Mouse (Mus musculus): Measurements from ENCODE around the gene Manba. TPM values are rescaled to one million over a fixed set of nuclear protein-coding genes. Genes with fewer than 3 reads are reported as not detected.

The Manba gene
- polyA plus RNA-seq, 1 experiment from 2014 or later = 35.2 TPM

DNA sequence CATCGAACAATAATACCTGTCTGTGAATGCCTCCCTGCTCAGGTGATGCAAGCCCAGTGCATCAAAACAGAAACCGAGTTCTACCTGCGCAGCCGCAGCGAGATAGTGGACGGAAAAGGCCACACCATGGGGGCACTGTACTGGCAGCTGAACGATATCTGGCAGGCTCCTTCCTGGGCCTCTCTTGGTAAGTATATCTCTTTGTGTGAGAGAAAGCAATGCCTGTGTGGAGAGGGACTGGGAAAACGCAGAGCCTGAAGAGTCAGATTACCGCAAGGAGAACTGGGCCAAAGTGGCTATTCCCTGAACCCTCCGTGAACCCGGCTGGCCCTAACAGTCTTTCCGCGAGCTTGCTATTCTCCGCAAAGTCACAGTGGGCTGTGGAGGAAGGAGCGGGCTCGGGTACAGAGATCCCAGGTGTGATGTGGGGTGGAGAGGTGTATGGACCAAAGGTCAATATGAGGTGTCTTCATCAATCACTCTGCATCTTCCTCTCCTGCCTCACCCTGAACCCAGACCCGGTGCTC lies 77.8 kb downstream of the Manba start:
- no peak overlapping the region for H3K4me2 ChIP-seq
- peaks cover 15% of the 10 kb centered on the region for H3K4me1 ChIP-seq (replicated peaks)
- no peak overlapping the region for H3K4me3 ChIP-seq
- 0 out of 2 replicates have a peak overlapping the region, but pooled peaks have one; percentile 12 for H3K27ac ChIP-seq
- 0 out of 2 replicates have a peak, but pooled peaks have one; percentile 58 for ATAC-seq (replicated peaks; ENCODE audit: insufficient number of reproducible peaks, insufficient read depth, low FRiP score, low read depth)
- WGBS = 65% methylated on average over 17 of the region's 17 CpGs
- H3K9me3 ChIP-seq (replicated peaks) = no peaks in the 10 kb centered on the region
- no peaks in the 10 kb centered on the region for H3K36me3 ChIP-seq
- no peaks in the 10 kb centered on the region for H3K27me3 ChIP-seq
- H3K9ac ChIP-seq = no peak overlapping the region

DNA sequence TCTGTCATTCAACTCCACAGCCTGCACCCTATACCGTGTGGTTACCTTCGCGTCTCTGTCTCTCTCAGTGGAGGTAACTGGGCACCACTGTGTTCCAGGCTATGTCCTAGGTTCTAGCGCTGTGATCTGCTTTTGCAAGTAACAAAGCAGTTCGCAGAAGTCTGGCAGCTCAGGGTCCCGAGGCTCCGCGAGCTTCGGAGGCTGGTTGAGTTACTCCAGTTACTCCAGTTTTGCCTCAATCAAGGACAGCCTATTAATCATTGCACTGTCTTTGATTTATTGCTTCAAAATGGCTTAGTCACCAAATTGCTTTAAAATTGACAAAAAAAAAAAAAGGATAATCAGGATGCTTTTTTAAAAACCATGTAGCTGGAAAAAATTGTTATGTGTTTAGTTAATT lies 79.3 kb downstream of the Manba start:
- Histone ChIP-seq H3K9ac (no peak overlapping the region), H3K36me3 (no peaks in the 10 kb centered on the region), H3K4me3 (no peak overlapping the region), H3K9me3 (replicated peaks) (no peaks in the 10 kb centered on the region), H3K4me1 (replicated peaks) (peaks cover 23% of the 10 kb centered on the region), H3K4me2 (no peak overlapping the region), H3K27me3 (no peaks in the 10 kb centered on the region), H3K27ac (no peak overlapping the region)
- no peak for ATAC-seq (replicated peaks; ENCODE audit: insufficient number of reproducible peaks, insufficient read depth, low FRiP score, low read depth)
- WGBS = 89% methylated on average over 9 of the region's 9 CpGs

DNA sequence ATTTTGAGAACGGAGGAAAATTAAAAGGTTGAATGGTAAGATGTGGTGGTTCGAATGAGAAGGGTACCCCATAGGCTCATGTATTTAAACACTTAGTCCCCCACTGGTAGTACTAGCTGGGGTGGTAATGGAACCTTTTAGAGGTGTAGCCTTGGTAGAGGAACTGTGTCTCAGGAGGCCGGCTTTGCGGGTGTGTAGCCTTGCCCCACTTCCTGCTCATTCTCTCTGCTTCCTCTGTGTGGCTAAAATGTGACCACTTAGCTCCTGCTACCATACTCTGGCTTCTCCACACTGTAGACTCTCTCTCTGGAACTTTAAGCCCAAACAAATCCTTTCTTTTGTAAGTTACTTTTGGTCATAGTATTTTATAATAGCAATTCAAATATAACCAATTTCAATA lies 79.9 kb downstream of the Manba start:
- H3K9me3 ChIP-seq (replicated peaks) = no peaks in the 10 kb centered on the region
- H3K4me3 ChIP-seq = no peak overlapping the region
- WGBS = 74% methylated on average over 4 of the region's 4 CpGs
- no peaks in the 10 kb centered on the region for H3K27me3 ChIP-seq
- H3K4me2 ChIP-seq = no peak overlapping the region
- peaks cover 23% of the 10 kb centered on the region for H3K4me1 ChIP-seq (replicated peaks)
- ATAC-seq (replicated peaks; ENCODE audit: insufficient number of reproducible peaks, insufficient read depth, low FRiP score, low read depth) = no peak
- no peak overlapping the region for H3K27ac ChIP-seq
- no peak overlapping the region for H3K9ac ChIP-seq
- peaks cover 3% of the 10 kb centered on the region; the same call in 1 of the 2 replicates for H3K36me3 ChIP-seq

DNA sequence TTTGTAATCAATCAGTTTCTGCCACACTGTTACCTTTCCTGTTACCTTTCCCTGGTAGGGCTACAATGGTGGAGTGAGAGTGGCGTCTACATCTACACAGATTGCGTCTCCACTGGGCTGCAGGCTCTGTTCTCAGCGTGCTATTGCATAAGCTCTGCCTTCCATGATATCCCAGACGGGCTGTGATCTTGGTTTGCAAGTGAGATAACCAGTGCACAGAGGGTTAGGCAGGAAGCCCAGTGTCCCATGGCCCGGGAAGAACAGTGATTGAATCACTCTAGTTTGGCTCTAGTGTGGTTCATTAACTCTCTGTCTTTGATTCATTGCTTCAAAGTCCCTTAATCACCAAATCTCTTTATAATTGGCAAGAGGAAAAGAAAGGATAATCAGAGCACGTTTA lies 82.5 kb downstream of the Manba start:
- Histone ChIP-seq H3K4me1 (replicated peaks) (peaks cover 23% of the 10 kb centered on the region), H3K27ac (no peak overlapping the region), H3K36me3 (peaks cover 14% of the 10 kb centered on the region), H3K4me2 (no peak overlapping the region), H3K4me3 (no peak overlapping the region), H3K27me3 (no peaks in the 10 kb centered on the region), H3K9me3 (replicated peaks) (no peaks in the 10 kb centered on the region), H3K9ac (no peak overlapping the region)
- no peak for ATAC-seq (replicated peaks; ENCODE audit: insufficient number of reproducible peaks, insufficient read depth, low FRiP score, low read depth)
- 54% methylated on average over 6 of the region's 6 CpGs for whole genome bisulfite sequencing

DNA sequence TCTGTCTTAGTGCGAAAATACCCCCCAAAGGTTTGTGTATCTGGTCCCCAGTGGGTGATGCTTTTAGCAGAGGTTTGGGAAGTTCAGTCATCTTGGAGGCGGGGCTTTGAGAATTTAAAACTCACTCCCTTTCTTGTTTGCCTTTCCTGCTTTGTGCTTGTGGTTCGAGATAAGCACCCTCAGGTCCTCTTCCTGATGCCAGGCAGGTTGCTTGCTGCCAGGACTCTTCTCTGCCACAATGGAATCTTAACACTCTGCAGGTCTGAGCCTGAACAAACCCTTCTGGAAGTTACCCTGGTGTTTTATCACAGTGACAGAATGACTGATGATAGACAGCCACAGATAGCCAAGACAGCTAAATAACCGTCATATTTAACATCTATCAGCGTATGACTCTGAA lies 83.2 kb downstream of the Manba start:
- H3K4me2 ChIP-seq = no peak overlapping the region
- H3K4me3 ChIP-seq = no peak overlapping the region
- H3K9me3 ChIP-seq (replicated peaks) = no peaks in the 10 kb centered on the region
- 41% methylated on average over 5 of the region's 5 CpGs for WGBS
- no peaks in the 10 kb centered on the region for H3K27me3 ChIP-seq
- 0 out of 2 replicates have a peak overlapping the region, but pooled peaks have one; percentile 12 for H3K27ac ChIP-seq
- ATAC-seq (replicated peaks; ENCODE audit: insufficient number of reproducible peaks, insufficient read depth, low FRiP score, low read depth) = no peak
- H3K9ac ChIP-seq = no peak overlapping the region
- peaks cover 22% of the 10 kb centered on the region for H3K4me1 ChIP-seq (replicated peaks)
- H3K36me3 ChIP-seq = peaks cover 14% of the 10 kb centered on the region

DNA sequence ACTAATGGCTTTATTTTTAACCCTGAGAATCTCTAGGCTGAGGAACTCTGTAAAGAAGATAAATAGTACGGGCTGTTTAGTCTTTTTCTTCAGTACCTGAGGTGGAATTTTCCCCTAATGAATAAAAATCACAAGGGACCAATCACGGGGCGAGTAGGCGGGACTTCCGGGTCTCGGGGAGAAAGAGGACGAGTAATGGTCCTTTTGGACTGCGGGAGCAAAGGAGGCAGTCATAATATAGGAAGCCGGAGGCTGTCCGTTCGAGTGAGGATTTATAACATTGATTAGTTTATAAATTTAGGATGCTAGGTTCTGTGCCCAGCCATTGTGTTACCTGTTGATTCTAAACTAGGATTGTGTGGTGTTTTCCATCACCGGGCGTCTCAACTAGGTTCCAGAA lies 86.1 kb downstream of the Manba start:
- no peaks in the 10 kb centered on the region for H3K9me3 ChIP-seq (replicated peaks)
- no peaks in the 10 kb centered on the region for H3K27me3 ChIP-seq
- peaks cover 14% of the 10 kb centered on the region for H3K36me3 ChIP-seq
- H3K4me2 ChIP-seq = no peak overlapping the region
- no peak for ATAC-seq (replicated peaks; ENCODE audit: insufficient number of reproducible peaks, insufficient read depth, low FRiP score, low read depth)
- H3K4me1 ChIP-seq (replicated peaks) = peaks cover 35% of the 10 kb centered on the region
- no peak overlapping the region for H3K27ac ChIP-seq
- no peak overlapping the region for H3K4me3 ChIP-seq
- H3K9ac ChIP-seq = no peak overlapping the region
- 67% methylated on average over 13 of the region's 13 CpGs for WGBS

DNA sequence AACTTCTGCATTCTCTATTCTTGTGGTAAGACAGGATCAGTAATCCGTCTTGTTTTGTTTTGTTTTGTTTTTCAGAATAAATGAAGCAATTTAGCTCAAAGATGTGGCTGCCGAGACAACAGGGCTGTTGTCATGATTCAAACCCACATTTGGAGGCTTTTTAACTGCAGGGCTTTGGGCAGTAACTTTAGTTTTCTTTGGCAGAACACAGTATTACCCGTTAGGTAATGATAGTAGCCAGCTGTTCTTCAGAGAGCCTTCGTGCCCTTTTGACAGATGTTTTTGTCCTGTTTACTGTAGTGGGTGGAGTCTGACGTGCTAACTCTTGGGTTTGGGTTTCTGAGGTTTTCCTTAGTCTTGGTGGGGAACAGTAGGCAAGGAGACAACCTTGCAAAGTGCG lies 87.6 kb downstream of the Manba start:
- Histone ChIP-seq H3K4me1 (replicated peaks) (peaks cover 27% of the 10 kb centered on the region), H3K4me2 (no peak overlapping the region), H3K27ac (no peak overlapping the region), H3K9me3 (replicated peaks) (no peaks in the 10 kb centered on the region), H3K9ac (no peak overlapping the region), H3K36me3 (peaks cover 14% of the 10 kb centered on the region), H3K27me3 (no peaks in the 10 kb centered on the region), H3K4me3 (no peak overlapping the region)
- ATAC-seq (replicated peaks; ENCODE audit: insufficient number of reproducible peaks, insufficient read depth, low FRiP score, low read depth) = no peak
- WGBS = 45% methylated on average over 6 of the region's 6 CpGs

DNA sequence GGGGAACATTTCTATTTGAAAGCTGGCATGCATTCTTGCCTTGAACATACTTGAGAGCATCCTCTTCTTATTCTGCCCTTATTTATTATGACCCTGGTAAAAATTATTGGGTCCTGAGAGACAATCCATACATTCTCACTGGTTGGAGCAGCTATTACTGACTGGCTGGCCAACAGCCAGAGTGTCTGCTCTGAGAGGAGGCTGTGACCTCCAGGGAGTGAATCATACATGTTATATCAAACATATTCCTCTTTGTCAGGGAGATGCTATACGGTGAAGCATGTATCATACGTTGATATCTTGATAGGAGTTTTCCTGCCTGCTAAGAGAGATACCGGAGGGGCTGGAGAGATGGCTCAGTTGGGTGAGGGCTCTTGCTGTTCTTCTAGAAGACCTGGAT lies 89.7 kb downstream of the Manba start:
- Histone ChIP-seq H3K4me1 (replicated peaks) (peaks cover 33% of the 10 kb centered on the region), H3K9me3 (replicated peaks) (no peaks in the 10 kb centered on the region), H3K27ac (peak overlapping the region; percentile 3; the same call in 1 of the 2 replicates), H3K4me3 (no peak overlapping the region), H3K27me3 (no peaks in the 10 kb centered on the region), H3K36me3 (peaks cover 13% of the 10 kb centered on the region), H3K9ac (no peak overlapping the region), H3K4me2 (no peak overlapping the region)
- WGBS = 50% methylated on average over 3 of the region's 3 CpGs
- no peak for ATAC-seq (replicated peaks; ENCODE audit: insufficient number of reproducible peaks, insufficient read depth, low FRiP score, low read depth)

DNA sequence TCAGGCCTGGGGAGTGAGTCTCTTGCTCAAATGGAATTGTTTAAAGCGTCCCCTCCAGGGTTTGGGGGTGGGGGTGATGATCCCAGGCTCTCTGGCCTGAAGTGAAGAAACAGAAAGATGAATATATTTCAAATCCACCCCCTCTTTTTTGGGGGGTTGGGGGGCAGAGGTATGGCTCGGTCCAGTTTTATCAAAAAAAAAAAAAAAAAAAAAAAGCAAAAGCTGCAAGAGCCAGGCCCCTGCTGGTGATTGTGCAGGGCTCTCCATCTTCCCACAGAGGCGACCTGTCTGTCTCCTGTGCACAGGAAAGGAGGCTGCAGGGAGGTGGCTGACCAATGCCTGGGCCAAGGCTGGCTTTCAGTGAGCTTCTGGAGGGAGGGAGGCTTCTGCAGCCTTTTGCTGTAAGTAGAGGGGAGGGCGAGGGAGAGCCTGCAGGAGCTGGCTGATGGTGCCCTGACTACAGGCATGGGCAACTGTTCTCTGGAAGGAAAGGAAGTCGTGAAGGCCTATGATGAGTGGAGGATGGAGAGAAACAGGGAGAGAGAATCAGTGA lies 93.3 kb downstream of the Manba start:
- H3K4me1 ChIP-seq (replicated peaks) = peaks cover 34% of the 10 kb centered on the region
- H3K9ac ChIP-seq = no peak overlapping the region
- peak overlapping the region; percentile 29 for H3K27ac ChIP-seq
- no peaks in the 10 kb centered on the region for H3K27me3 ChIP-seq
- H3K36me3 ChIP-seq = peaks cover 3% of the 10 kb centered on the region; the same call in 1 of the 2 replicates
- 53% methylated on average over 5 of the region's 5 CpGs for WGBS
- H3K4me2 ChIP-seq = no peak overlapping the region
- no peaks in the 10 kb centered on the region for H3K9me3 ChIP-seq (replicated peaks)
- no peak overlapping the region for H3K4me3 ChIP-seq
- ATAC-seq (replicated peaks; ENCODE audit: insufficient number of reproducible peaks, insufficient read depth, low FRiP score, low read depth) = no peak

DNA sequence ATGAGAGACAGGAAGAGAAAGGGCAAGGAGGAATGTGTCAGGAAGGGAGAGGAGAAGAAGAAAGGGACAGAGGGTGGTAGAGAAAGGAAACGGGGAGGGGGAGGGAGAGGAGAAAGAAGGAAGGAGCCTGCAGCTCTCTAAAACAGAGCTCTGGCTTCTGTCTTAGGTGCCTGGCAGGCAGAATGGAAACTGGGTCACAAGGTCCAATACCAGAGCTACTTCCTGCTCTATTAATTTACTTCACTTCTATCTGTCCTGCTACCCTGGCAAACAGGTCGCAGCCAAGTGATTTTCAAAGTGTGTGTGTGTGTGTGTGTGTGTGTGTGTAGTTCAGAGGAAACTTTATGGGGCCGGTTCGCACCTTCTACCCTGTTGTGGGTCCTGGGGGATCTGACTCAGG lies 93.8 kb downstream of the Manba start:
- H3K36me3 ChIP-seq = peaks cover 8% of the 10 kb centered on the region
- 47% methylated on average over 4 of the region's 4 CpGs for WGBS
- no peak overlapping the region for H3K4me2 ChIP-seq
- H3K4me1 ChIP-seq (replicated peaks) = peaks cover 29% of the 10 kb centered on the region
- no peaks in the 10 kb centered on the region for H3K27me3 ChIP-seq
- H3K9ac ChIP-seq = no peak overlapping the region
- no peak for ATAC-seq (replicated peaks; ENCODE audit: insufficient number of reproducible peaks, insufficient read depth, low FRiP score, low read depth)
- H3K9me3 ChIP-seq (replicated peaks) = no peaks in the 10 kb centered on the region
- peak overlapping the region; percentile 29 for H3K27ac ChIP-seq
- no peak overlapping the region for H3K4me3 ChIP-seq

DNA sequence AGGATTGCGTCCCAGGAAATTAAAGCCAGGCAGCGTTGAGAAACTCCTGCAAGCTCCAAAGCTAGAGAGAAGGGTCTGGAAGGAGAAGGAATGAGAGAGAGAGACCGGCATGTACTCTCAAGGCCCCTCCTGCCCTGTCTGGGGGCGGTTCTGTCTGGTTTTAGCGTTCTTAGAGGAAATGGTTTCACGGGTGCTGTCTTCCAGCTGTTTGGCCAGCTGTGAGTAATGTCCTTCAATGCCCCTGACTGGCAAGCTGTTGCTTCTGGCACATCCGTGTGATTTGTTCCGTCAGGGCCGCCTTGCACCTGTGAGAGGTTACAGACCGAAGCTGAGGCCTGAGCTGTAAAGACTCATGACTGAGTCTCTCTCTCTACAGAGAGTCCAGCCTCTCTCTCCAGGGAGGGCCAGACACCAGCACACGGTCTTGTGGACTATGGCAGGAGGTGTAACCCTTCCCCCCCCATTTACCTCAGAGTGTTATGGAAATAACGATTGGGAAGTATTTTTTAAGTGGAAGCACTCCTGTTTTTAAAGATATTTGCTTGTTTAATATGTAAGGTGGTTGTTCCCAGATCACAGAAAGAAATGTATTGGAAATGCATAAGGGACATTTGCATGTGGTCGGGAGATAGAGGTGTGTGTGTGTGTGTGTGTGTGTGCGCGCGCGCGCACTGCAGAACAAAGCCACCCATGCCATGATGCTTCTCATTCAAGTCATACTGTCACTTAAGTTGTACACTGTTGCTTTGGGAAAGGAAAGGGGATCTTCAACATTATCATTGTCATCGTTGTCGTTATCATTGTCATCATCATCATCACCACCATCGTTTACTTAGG lies 95.2 kb downstream of the Manba start:
- WGBS = 73% methylated on average over 21 of the region's 21 CpGs
- H3K9me3 ChIP-seq (replicated peaks) = no peaks in the 10 kb centered on the region
- H3K36me3 ChIP-seq = peaks cover 11% of the 10 kb centered on the region
- H3K9ac ChIP-seq = no peak overlapping the region
- H3K27me3 ChIP-seq = no peaks in the 10 kb centered on the region
- peaks cover 30% of the 10 kb centered on the region for H3K4me1 ChIP-seq (replicated peaks)
- H3K4me2 ChIP-seq = no peak overlapping the region
- no peak overlapping the region for H3K4me3 ChIP-seq
- H3K27ac ChIP-seq = no peak overlapping the region
- ATAC-seq (replicated peaks; ENCODE audit: insufficient number of reproducible peaks, insufficient read depth, low FRiP score, low read depth) = no peak

Measured in heart, embryonic 15.5 days (tissue).